Mouse (Mus musculus): Measurements from ENCODE around the gene AU015836. TPM values are rescaled to one million over a fixed set of nuclear protein-coding genes. Genes with fewer than 3 reads are reported as not detected.
"Not testable (repeated sequence)": the region's sequence is repeated elsewhere in the genome, so short reads cannot be mapped to it uniquely, and the experiment has no call there.

Gene AU015836
- polyA plus RNA-seq, 1 experiment from 2014 or later, result 0.31 TPM

DNA sequence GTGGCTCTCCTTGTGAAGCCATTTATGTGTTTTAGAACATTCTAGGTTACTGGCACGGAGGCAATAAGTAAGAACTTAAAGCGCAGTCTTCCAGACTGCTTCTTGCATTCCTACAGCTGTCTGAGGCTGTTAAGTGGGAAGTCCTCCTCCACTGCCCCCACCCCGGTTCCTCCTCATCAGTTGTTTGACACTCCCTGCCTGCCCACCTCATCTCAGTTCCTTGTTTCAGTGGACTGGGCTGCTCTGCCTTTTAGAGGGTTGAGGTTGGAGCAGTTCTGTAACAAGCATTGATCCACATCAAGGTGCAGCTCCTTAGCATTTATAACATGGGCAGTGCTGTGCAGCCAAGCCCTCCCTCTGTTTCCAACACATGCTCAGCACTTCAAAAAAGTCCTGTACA lies 16.6 kb downstream of the AU015836 start:
- H3K4me3 ChIP-seq (ENCODE audit: low read depth, low read length); H3K4me2 ChIP-seq (ENCODE audit: low read depth, low read length); ATAC-seq (ENCODE audit: low read depth); H3K9ac ChIP-seq (ENCODE audit: low read depth, low read length); H3K9me3 ChIP-seq (replicated peaks; ENCODE audit: control insufficient read depth, low read length); H3K36me3 ChIP-seq (ENCODE audit: control insufficient read depth, insufficient read depth); H3K4me1 ChIP-seq (ENCODE audit: control insufficient read depth, low read depth, low read length); H3K27me3 ChIP-seq (ENCODE audit: control insufficient read depth, insufficient read depth, low read depth, low read length); H3K27ac ChIP-seq (ENCODE audit: low read length): not testable (repeated sequence)
- WGBS (ENCODE audit: insufficient replicate concordance), result 59% methylated on average over 3 of the region's 3 CpGs

DNA sequence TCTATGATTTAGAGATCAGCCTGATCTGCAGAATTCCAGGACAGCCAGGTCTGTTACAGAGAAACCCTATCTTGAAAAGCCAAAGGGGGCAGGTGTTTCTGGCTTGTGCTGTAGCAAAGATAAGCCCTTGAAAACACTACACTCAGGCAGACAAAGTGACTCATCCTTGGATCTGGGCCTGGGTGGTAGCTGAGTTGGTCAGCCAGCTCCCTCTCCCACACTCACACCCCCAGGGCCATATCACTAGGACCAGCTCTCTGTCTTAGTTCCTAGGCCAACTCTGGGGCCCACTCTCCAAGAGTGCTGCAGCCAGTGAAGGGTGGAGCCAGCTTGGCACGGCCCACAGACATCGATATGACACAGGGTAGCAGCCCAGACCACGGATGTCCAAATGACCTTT lies 38.5 kb downstream of the AU015836 start:
- Histone ChIP-seq H3K27me3 (ENCODE audit: control insufficient read depth, insufficient read depth, low read depth, low read length) (no peaks in the 10 kb centered on the region; the same call in 1 of the 2 replicates), H3K27ac (ENCODE audit: low read length) (peak overlapping the region; percentile 38; the same call in 1 of the 2 replicates), H3K9me3 (replicated peaks; ENCODE audit: control insufficient read depth, low read length) (no peaks in the 10 kb centered on the region)

DNA sequence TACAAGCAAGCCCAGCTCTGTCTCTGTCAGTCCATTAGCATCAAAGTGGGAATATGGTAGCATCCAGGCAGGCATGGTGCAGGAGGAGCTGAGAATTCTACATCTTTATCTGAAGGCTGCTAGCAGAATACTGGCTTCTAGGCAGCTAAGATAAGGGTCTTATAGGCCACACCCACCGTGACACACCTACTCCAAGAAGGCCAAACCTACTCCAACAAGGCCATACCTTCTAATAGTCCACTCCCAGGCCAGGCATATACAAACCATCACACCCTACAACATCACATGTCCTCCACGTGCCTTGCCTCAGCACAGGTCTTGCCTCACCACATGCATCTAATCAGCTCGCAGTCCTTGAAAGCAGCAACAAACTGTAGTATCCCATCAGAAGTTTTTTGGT lies 41.0 kb downstream of the AU015836 start:
- no peak overlapping the region for H3K9ac ChIP-seq (ENCODE audit: low read depth, low read length)
- peak; percentile 77 for ATAC-seq (ENCODE audit: low read depth)
- no peak overlapping the region for H3K4me2 ChIP-seq (ENCODE audit: low read depth, low read length)
- 46% methylated on average over 3 of the region's 3 CpGs for WGBS (ENCODE audit: insufficient replicate concordance)
- no peak overlapping the region for H3K27ac ChIP-seq (ENCODE audit: low read length)
- H3K4me3 ChIP-seq (ENCODE audit: low read depth, low read length), result no peak overlapping the region
- H3K27me3 ChIP-seq (ENCODE audit: control insufficient read depth, insufficient read depth, low read depth, low read length), result no peaks in the 10 kb centered on the region; the same call in 1 of the 2 replicates
- H3K9me3 ChIP-seq (replicated peaks; ENCODE audit: control insufficient read depth, low read length), result no peaks in the 10 kb centered on the region
- peaks cover 13% of the 10 kb centered on the region for H3K4me1 ChIP-seq (ENCODE audit: control insufficient read depth, low read depth, low read length)
- no peaks in the 10 kb centered on the region for H3K36me3 ChIP-seq (ENCODE audit: control insufficient read depth, insufficient read depth)

More for the DNA sequence above, 38.5 kb downstream of the AU015836 start:
- WGBS (ENCODE audit: insufficient replicate concordance), result 40% methylated on average over 3 of the region's 3 CpGs
- H3K9ac ChIP-seq (ENCODE audit: low read depth, low read length), result no peak overlapping the region
- peak overlapping the region; percentile 9; the same call in 1 of the 2 replicates for H3K4me2 ChIP-seq (ENCODE audit: low read depth, low read length)
- H3K4me1 ChIP-seq (ENCODE audit: control insufficient read depth, low read depth, low read length), result peaks cover 13% of the 10 kb centered on the region
- H3K4me3 ChIP-seq (ENCODE audit: low read depth, low read length), result no peak overlapping the region
- ATAC-seq (ENCODE audit: low read depth), result peak; percentile 84
- no peaks in the 10 kb centered on the region for H3K36me3 ChIP-seq (ENCODE audit: control insufficient read depth, insufficient read depth)

DNA sequence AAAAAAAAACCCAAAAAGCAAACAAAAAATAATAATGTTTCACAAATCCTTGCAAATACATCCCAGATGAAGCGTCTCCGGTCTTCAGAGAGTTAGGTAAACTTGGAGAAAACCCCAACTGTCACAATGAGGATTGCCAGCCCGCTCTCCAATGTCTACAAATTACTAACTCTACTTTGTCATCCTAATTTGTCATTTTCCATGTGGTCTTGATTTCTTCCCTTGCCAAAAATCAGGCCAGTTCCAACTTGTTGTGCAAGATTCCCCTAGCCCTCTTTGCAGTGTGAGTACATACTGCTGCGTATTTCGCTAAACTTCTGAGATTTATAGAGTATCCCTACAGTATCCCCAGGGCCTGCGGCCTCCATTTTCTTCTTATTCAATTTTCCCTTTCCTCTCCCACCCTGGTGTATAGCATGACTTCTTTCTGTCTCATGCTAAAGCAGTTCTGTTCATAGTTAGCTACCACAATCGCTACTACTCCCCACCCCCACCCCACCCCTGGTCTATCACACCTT lies 43.3 kb downstream of the AU015836 start:
- Histone ChIP-seq H3K9ac (ENCODE audit: low read depth, low read length) (no peak overlapping the region), H3K4me2 (ENCODE audit: low read depth, low read length) (no peak overlapping the region), H3K4me1 (ENCODE audit: control insufficient read depth, low read depth, low read length) (peaks cover 13% of the 10 kb centered on the region), H3K27me3 (ENCODE audit: control insufficient read depth, insufficient read depth, low read depth, low read length) (no peaks in the 10 kb centered on the region; the same call in 1 of the 2 replicates), H3K4me3 (ENCODE audit: low read depth, low read length) (no peak overlapping the region), H3K27ac (ENCODE audit: low read length) (no peak overlapping the region), H3K36me3 (ENCODE audit: control insufficient read depth, insufficient read depth) (no peaks in the 10 kb centered on the region), H3K9me3 (replicated peaks; ENCODE audit: control insufficient read depth, low read length) (no peaks in the 10 kb centered on the region)
- 73% methylated on average over 7 of the region's 7 CpGs for WGBS (ENCODE audit: insufficient replicate concordance)
- no peak for ATAC-seq (ENCODE audit: low read depth)

DNA sequence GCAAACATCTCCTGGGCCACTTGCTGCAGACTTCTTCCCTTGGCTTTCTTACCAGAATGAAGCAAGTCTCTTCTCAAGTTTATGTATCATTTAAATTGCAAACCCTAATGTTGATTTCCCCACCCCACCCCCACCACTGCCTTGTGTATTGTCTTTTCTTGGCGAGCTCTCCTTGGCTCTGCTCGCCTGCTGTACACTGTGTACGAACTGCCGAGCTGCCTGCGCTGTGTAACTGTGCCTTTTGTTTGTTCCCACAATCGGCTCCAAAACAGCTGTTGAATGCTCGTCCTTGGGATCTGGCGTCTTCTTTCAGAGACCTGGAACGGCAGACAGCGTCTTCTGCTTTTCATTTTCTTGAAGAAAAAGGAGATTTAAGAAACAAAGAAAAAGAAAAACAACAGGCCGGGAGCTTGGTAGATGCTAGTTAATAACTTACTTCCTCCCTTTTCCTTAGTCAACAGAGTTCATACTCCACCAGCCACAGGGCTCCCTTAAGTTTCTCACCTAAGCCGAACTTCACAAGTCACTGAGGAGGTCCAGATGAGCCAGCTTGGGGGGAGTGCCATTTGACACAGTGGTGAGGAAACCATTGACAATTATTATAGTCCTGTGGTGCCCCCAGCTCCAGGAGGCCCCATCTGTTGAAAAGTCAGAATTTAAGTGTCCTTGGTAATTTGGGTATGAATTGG lies 44.2 kb downstream of the AU015836 start:
- Histone ChIP-seq H3K4me1 (ENCODE audit: control insufficient read depth, low read depth, low read length) (peaks cover 5% of the 10 kb centered on the region; the same call in 1 of the 2 replicates), H3K9me3 (replicated peaks; ENCODE audit: control insufficient read depth, low read length) (no peaks in the 10 kb centered on the region), H3K4me3 (ENCODE audit: low read depth, low read length) (no peak overlapping the region), H3K9ac (ENCODE audit: low read depth, low read length) (no peak overlapping the region), H3K27ac (ENCODE audit: low read length) (no peak overlapping the region), H3K27me3 (ENCODE audit: control insufficient read depth, insufficient read depth, low read depth, low read length) (no peaks in the 10 kb centered on the region; the same call in 1 of the 2 replicates), H3K4me2 (ENCODE audit: low read depth, low read length) (no peak overlapping the region), H3K36me3 (ENCODE audit: control insufficient read depth, insufficient read depth) (no peaks in the 10 kb centered on the region)
- no peak for ATAC-seq (ENCODE audit: low read depth)
- 43% methylated on average over 12 of the region's 12 CpGs for WGBS (ENCODE audit: insufficient replicate concordance)

DNA sequence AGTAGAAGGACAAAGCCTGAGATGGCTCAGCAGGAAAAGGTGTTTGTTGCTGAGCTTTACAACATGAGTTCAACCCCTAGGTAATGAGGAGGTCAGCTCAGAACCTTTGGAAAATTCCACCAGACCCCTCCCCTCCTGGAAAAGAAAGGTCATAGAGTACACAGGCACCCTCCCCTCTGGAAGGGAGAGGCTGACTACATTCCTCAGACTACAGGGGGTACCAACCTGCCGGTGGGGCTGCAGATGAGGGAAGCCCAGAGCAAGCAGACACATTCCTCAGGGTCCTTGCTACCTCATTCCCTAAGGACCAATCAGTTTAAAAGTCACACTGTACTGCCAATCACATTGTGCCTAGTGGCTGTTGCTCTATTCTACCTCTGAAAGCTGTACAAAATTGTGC lies 48.4 kb downstream of the AU015836 start:
- Histone ChIP-seq H3K4me1 (ENCODE audit: control insufficient read depth, low read depth, low read length) (no peaks in the 10 kb centered on the region), H3K9ac (ENCODE audit: low read depth, low read length) (no peak overlapping the region), H3K9me3 (replicated peaks; ENCODE audit: control insufficient read depth, low read length) (no peaks in the 10 kb centered on the region), H3K4me2 (ENCODE audit: low read depth, low read length) (no peak overlapping the region), H3K27ac (ENCODE audit: low read length) (no peak overlapping the region), H3K27me3 (ENCODE audit: control insufficient read depth, insufficient read depth, low read depth, low read length) (no peaks in the 10 kb centered on the region; the same call in 1 of the 2 replicates), H3K36me3 (ENCODE audit: control insufficient read depth, insufficient read depth) (no peaks in the 10 kb centered on the region), H3K4me3 (ENCODE audit: low read depth, low read length) (no peak overlapping the region)
- WGBS (ENCODE audit: insufficient replicate concordance), result 53% methylated on average over 1 of the region's 1 CpGs
- no peak for ATAC-seq (ENCODE audit: low read depth)

DNA sequence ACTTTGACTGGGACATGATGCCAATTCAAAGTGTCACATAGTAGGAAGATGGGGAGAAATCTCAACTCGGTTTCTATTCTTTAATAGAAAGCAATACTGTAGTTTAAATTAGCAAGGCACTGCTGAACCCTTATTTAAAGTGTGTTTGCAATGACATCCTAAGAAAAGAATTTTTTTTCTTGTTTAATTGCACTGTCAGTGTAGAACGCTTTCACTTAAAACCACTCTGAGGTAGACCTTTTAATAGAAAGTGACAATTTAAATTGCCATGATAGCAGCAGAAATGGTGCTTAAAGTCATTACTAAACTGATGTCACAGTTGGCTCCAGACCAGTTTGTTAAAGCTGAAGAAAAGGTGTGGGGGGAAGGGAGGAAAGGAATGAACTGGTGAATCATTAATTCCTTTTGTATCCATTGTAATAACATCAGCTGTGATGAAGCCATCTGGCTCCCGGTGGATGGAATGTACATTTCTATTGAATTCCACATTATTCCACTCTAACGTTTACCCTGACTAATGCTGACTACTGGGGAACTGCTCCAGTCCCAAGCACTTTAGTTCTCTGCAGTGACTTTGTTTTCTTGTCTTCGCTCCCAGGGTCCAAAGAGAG lies 53.9 kb downstream of the AU015836 start:
- no peak overlapping the region for H3K4me2 ChIP-seq (ENCODE audit: low read depth, low read length)
- no peaks in the 10 kb centered on the region for H3K4me1 ChIP-seq (ENCODE audit: control insufficient read depth, low read depth, low read length)
- H3K36me3 ChIP-seq (ENCODE audit: control insufficient read depth, insufficient read depth), result no peaks in the 10 kb centered on the region
- H3K9ac ChIP-seq (ENCODE audit: low read depth, low read length), result no peak overlapping the region
- H3K4me3 ChIP-seq (ENCODE audit: low read depth, low read length), result no peak overlapping the region
- WGBS (ENCODE audit: insufficient replicate concordance), result 61% methylated on average over 5 of the region's 5 CpGs
- H3K27ac ChIP-seq (ENCODE audit: low read length), result no peak overlapping the region
- no peaks in the 10 kb centered on the region for H3K9me3 ChIP-seq (replicated peaks; ENCODE audit: control insufficient read depth, low read length)
- no peak for ATAC-seq (ENCODE audit: low read depth)
- peaks cover 5% of the 10 kb centered on the region; the same call in 1 of the 2 replicates for H3K27me3 ChIP-seq (ENCODE audit: control insufficient read depth, insufficient read depth, low read depth, low read length)
